Mouse (Mus musculus) forebrain, postnatal 0 days (tissue): ENCODE data around the gene Atp8b2. TPM values are rescaled to one million over a fixed set of nuclear protein-coding genes. Genes with fewer than 3 reads are reported as not detected.

Experiments
- ATAC-seq: fragments of 200-750 bp; cut with Nextera tagmentation; 2 replicates; pipeline ENCODE4 v1.8.0; 2017; ENCODE audit warnings: mild to moderate bottlenecking, moderate library complexity
- DNase-seq: peaks from one replicate; pipeline ENCODE4 v3.0.0-alpha.2; 2015
- H3K27ac ChIP-seq: fragments of 300-500 bp; sonication (generic); 2 replicates; pipeline ENCODE4 v1.5.1; 2014; ENCODE audit warnings: low read depth, mild to moderate bottlenecking, antibody characterized with exemption, low read length, moderate library complexity, mixed read lengths
- H3K27me3 ChIP-seq: fragments of 300-500 bp; sonication (generic); 2 replicates; pipeline ENCODE4 v1.6.1; 2014; ENCODE audit warnings: mild to moderate bottlenecking, low read length, mixed read lengths; ENCODE audit not compliant: insufficient read depth
- H3K36me3 ChIP-seq: fragments of 300-500 bp; sonication (generic); 2 replicates; pipeline ENCODE4 v1.6.1; 2014; ENCODE audit warnings: mild to moderate bottlenecking, moderate library complexity; ENCODE audit not compliant: insufficient read depth
- H3K4me1 ChIP-seq: fragments of 300-500 bp; sonication (generic); 2 replicates; pipeline ENCODE4 v1.6.1; 2014; ENCODE audit warnings: antibody characterized with exemption; ENCODE audit not compliant: insufficient read depth
- H3K4me2 ChIP-seq: fragments of 300-500 bp; sonication (generic); 2 replicates; pipeline ENCODE4 v1.6.1; 2014; ENCODE audit warnings: low read depth, mild to moderate bottlenecking, moderate library complexity
- H3K4me3 ChIP-seq: fragments of 300-500 bp; sonication (generic); 2 replicates; pipeline ENCODE4 v1.5.1; 2014; ENCODE audit warnings: low read depth, low read length, mixed read lengths
- H3K9ac ChIP-seq: fragments of 300-500 bp; sonication (generic); 2 replicates; pipeline ENCODE4 v1.6.1; 2014; ENCODE audit warnings: mild to moderate bottlenecking
- H3K9me3 ChIP-seq: fragments of 300-500 bp; sonication (generic); 2 replicates; pipeline ENCODE4 v1.6.1; 2016; ENCODE audit warnings: low read length
- CTCF ChIP-seq: sonication (generic); IDR thresholded peaks from 2 replicates; pipeline ENCODE4 v1.5.1; 2016; ENCODE audit warnings: antibody characterized with exemption, control low read depth, low read depth
- WGBS: fragments of 180-500 bp; shearing (Covaris S2); extraction: QIAGEN DNeasy Blood & Tissue Kit; methylation state at CpG from one replicate; pipeline ENCODE4 v1.1.7; 2014; 5-methylcytosine and 5-hydroxymethylcytosine counted together
- polyA plus RNA-seq: library from polyadenylated mRNA; unstranded; fragments of >200 nt; fragmentation: Nextera tagmentation; extraction: Ambion mirVana; gene quantifications from 2 replicates; pipeline ENCODE4 v1.2.1, GENCODE M21; 2015
- total RNA-seq: library from RNA; depleted of rRNA; stranded (reverse); fragments of >200 nt; gene quantifications from 2 replicates; pipeline ENCODE4 v1.2.3, GENCODE M21; 2014

Gene Atp8b2
- total and polyA plus RNA-seq, 2 experiments from 2014 or later: 6.2 to 77.9 TPM

- H3K36me3 ChIP-seq: peaks cover 30% of the 10 kb centered on the region
- DNase-seq: peak; percentile 94
- TF ChIP-seq CTCF: no peak
- H3K4me2 ChIP-seq: peak overlapping the region; percentile 96
- peak overlapping the region; percentile 85 for H3K9ac ChIP-seq
- H3K27ac ChIP-seq: peak overlapping the region; percentile 57; the same call in 1 of the 2 replicates
- peaks cover 30% of the 10 kb centered on the region for H3K4me1 ChIP-seq
- no peaks in the 10 kb centered on the region for H3K9me3 ChIP-seq
- H3K4me3 ChIP-seq: peak overlapping the region; percentile 56
- H3K27me3 ChIP-seq: no peaks in the 10 kb centered on the region
- ATAC-seq: peak; percentile 89
- 2% methylated on average over 30 of the region's 30 CpGs for WGBS
Observed at GRCm38 (mm10) chr3:89960469-89960868, 2.8 kb downstream of the Atp8b2 start.

- DNase-seq: peak; percentile 58
Observed at GRCm38 (mm10) chr3:89959435-89959834, 3.9 kb downstream of the Atp8b2 start.

GRCm38 (mm10) chr3:89957880-89958279 lies 5.4 kb downstream of the Atp8b2 start:
- no peak for TF ChIP-seq CTCF
- peaks cover 47% of the 10 kb centered on the region for H3K36me3 ChIP-seq

More at GRCm38 (mm10) chr3:89959435-89959834, 3.9 kb downstream of the Atp8b2 start:
- peaks cover 25% of the 10 kb centered on the region for H3K4me1 ChIP-seq
- ATAC-seq: peak; percentile 58
- no peaks in the 10 kb centered on the region for H3K27me3 ChIP-seq
- TF ChIP-seq CTCF: no peak
- peaks cover 34% of the 10 kb centered on the region for H3K36me3 ChIP-seq
- peak overlapping the region; percentile 56 for H3K4me3 ChIP-seq
- no peaks in the 10 kb centered on the region for H3K9me3 ChIP-seq
- no peak overlapping the region for H3K27ac ChIP-seq
- peak overlapping the region; percentile 96 for H3K4me2 ChIP-seq
- WGBS: 61% methylated on average over 4 of the region's 4 CpGs
- H3K9ac ChIP-seq: peak overlapping the region; percentile 85

GRCm38 (mm10) chr3:89956177-89956971 lies 6.9 kb downstream of the Atp8b2 start:
- no peak for DNase-seq
- H3K27me3 ChIP-seq: no peaks in the 10 kb centered on the region
- H3K4me3 ChIP-seq: no peak overlapping the region
- H3K4me2 ChIP-seq: no peak overlapping the region
- no peaks in the 10 kb centered on the region for H3K9me3 ChIP-seq
- no peak for TF ChIP-seq CTCF
- no peak for ATAC-seq
- WGBS: 92% methylated on average over 7 of the region's 7 CpGs
- peaks cover 11% of the 10 kb centered on the region; the same call in 1 of the 2 replicates for H3K4me1 ChIP-seq
- H3K36me3 ChIP-seq: peaks cover 62% of the 10 kb centered on the region
- H3K27ac ChIP-seq: no peak overlapping the region
- no peak overlapping the region for H3K9ac ChIP-seq

More at GRCm38 (mm10) chr3:89957880-89958279, 5.4 kb downstream of the Atp8b2 start:
- H3K9me3 ChIP-seq: no peaks in the 10 kb centered on the region
- no peak overlapping the region for H3K4me3 ChIP-seq
- ATAC-seq (no peak), DNase-seq (no peak)
- H3K27me3 ChIP-seq: no peaks in the 10 kb centered on the region
- no peak overlapping the region for H3K4me2 ChIP-seq
- no peak overlapping the region for H3K27ac ChIP-seq
- peaks cover 20% of the 10 kb centered on the region for H3K4me1 ChIP-seq
- WGBS: 92% methylated on average over 9 of the region's 9 CpGs
- H3K9ac ChIP-seq: no peak overlapping the region

- TF ChIP-seq CTCF: peak; percentile 97
- Histone ChIP-seq H3K9ac (no peak overlapping the region), H3K27ac (no peak overlapping the region), H3K36me3 (peaks cover 89% of the 10 kb centered on the region), H3K27me3 (no peaks in the 10 kb centered on the region), H3K9me3 (no peaks in the 10 kb centered on the region), H3K4me1 (no peaks in the 10 kb centered on the region), H3K4me3 (no peak overlapping the region), H3K4me2 (no peak overlapping the region)
- DNase-seq (peak; percentile 87), ATAC-seq (peak; percentile 86)
- 0% methylated on average over 4 of the region's 4 CpGs for WGBS
Observed at GRCm38 (mm10) chr3:89953420-89953819, 9.9 kb downstream of the Atp8b2 start.

GRCm38 (mm10) chr3:89948655-89949054 lies 14.7 kb downstream of the Atp8b2 start:
- no peak overlapping the region for H3K9ac ChIP-seq
- no peaks in the 10 kb centered on the region for H3K9me3 ChIP-seq
- no peak overlapping the region for H3K27ac ChIP-seq
- peaks cover 98% of the 10 kb centered on the region for H3K36me3 ChIP-seq
- no peaks in the 10 kb centered on the region for H3K4me1 ChIP-seq
- no peaks in the 10 kb centered on the region for H3K27me3 ChIP-seq
- TF ChIP-seq CTCF: no peak
- ATAC-seq: no peak
- 64% methylated on average over 6 of the region's 6 CpGs for WGBS
- peak; percentile 29 for DNase-seq
- no peak overlapping the region for H3K4me3 ChIP-seq
- H3K4me2 ChIP-seq: no peak overlapping the region

GRCm38 (mm10) chr3:89948021-89948420 lies 15.3 kb downstream of the Atp8b2 start:
- H3K36me3 ChIP-seq: peaks cover 100% of the 10 kb centered on the region
- ATAC-seq (no peak), DNase-seq (no peak)
- H3K9ac ChIP-seq: no peak overlapping the region
- no peak overlapping the region for H3K27ac ChIP-seq
- no peaks in the 10 kb centered on the region for H3K4me1 ChIP-seq
- H3K4me2 ChIP-seq: no peak overlapping the region
- no peaks in the 10 kb centered on the region for H3K9me3 ChIP-seq
- WGBS: 87% methylated on average over 11 of the region's 11 CpGs
- H3K4me3 ChIP-seq: no peak overlapping the region
- TF ChIP-seq CTCF: peak; percentile 21; the same call in 1 of the 2 replicates
- no peaks in the 10 kb centered on the region for H3K27me3 ChIP-seq
